Mouse (Mus musculus): ENCODE data around the gene Gm21409. TPM values are rescaled to one million over a fixed set of nuclear protein-coding genes. Genes with fewer than 3 reads are reported as not detected.

Gene Gm21409
- total RNA-seq (2023), result not detected

GRCm38 (mm10) chrY:84746385-84746784, at the start of gene Gm21409:
Gene Gm21409, plus strand, starts transcription at chrY:84746685.

Other genes starting within 250 kb of the Gm21409 start
- gene Gm21394, start 181.8 kb upstream of the Gm21409 start, total RNA-seq (2023), result not detected

Measured in CD4-positive naive resting alpha-beta T cell, adult 76 days (primary cell).